Mouse (Mus musculus) small intestine, adult 2 months (tissue): ENCODE data around the gene Slc22a23.

Experiments used
- CTCF ChIP-seq: fragments of 200-500 bp; IDR thresholded peaks from 2 replicates; pipeline ENCODE4 v1.5.1; 2012; ENCODE audit warnings: low read depth, mild to moderate bottlenecking, control low read depth, inconsistent platforms, low read length, moderate library complexity, mixed read lengths; ENCODE audit not compliant: insufficient replicate concordance, insufficient read length; ENCODE audit errors: extremely low read depth
- POLR2A ChIP-seq: fragments of 200-500 bp; IDR thresholded peaks from 2 replicates; pipeline ENCODE4 v1.6.1; 2012; ENCODE audit warnings: low read depth, mild to moderate bottlenecking, control low read depth, inconsistent platforms, low read length, moderate library complexity

DNA sequence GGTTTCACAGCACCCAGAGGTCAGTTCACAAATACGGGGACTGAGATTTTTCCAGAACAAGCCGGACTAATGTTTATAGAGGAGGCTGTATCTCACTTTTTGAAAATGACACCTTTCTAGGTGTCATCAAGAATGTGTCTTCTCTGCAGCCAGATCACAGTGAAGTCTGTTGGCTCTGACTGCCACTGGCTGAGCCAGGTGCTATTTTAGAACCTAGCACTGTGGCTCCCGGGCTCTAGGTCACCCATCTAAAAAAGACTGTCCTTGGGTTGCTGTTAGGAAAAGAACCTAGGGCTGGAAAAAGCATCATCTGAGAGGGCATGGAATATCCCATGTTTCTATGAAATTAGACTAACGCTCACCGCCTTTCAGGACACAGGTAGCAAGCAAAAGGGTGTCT lies 10.7 kb upstream of the Slc22a23 start:
- TF ChIP-seq POLR2A (no peak), CTCF (no peak)
